Mouse (Mus musculus): Measurements from ENCODE around the gene Gm20388.

DNA sequence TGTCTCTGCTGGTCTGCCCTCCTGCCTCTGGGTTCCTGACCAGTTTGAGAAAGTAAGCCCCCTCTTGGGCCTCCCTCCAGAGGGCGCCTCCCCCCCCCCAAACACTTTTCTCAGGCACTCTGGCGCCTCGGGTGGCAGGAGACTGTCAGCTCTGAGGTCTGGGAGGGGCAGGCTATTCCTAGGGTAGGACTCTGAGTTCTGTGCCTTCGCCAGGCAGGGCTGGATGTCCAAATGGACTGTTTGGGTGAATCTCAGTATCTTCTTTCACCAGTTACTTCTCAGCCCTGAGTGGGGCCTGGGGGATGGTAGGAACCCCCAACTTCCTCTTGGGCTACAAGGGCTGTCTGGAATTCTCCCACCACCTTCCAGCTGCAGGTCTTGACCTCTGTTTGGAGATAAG lies 300.7 kb downstream of the Gm20388 start:
- TF ChIP-seq CTCF (IDR thresholded peaks at IDR 0.05; ENCODE audit: low read depth, low read length) (no peak), GATA1 (IDR thresholded peaks at IDR 0.05; ENCODE audit: borderline replicate concordance, low read length) (no peak), TAL1 (conservative IDR thresholded peaks at IDR 0.05; ENCODE audit: low read depth, low read length) (no peak), GATA2 (IDR thresholded peaks at IDR 0.05; ENCODE audit: borderline replicate concordance, low read depth, low read length) (no peak), POLR2AphosphoS5 (IDR thresholded peaks at IDR 0.05; ENCODE audit: insufficient replicate concordance, low read depth, low read length) (no peak)

Data from G1E (cell line).